In the genomic region with DNA sequence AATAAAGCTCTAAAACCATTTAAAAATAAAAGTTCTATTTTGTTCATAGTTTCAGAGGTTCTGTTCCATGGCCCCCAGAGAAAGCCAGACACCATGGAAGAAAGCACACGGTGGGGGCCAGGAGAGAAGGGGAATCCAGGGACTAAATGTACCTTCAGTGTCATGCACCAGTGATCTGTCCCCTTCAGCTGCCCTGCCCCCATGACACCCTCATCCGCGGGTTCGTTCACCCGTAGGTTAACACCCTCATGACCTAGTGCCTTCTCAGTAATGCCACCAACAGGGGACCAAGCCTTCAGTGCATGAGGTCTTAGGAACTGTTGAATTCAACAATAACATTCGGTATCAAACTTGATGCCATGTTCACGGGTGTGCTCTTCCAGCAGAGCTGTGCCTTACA, we compare ENCODE assay signal across 24 mouse cellular contexts. TPM values are rescaled to one million over a fixed set of nuclear protein-coding genes. Genes with fewer than 3 reads are reported as not detected.
"Had no signal": no experiment of that assay in that cellular context is flagged by ENCODE, and none has a peak within 500 bp of the region (broad histone marks: within the 10 kb centered on the region; RNA-seq: fewer than 3 reads in every experiment).

No protein-coding gene starts in this region.

- H3K4me3 ChIP-seq: lung, embryonic 15.5 days; midbrain, embryonic 13.5 days; midbrain, embryonic 15.5 days; neural tube, embryonic 12.5 days; stomach, embryonic 15.5 days had no signal

- ATAC-seq: liver, postnatal 0 days; lung, postnatal 0 days; midbrain, embryonic 13.5 days; midbrain, embryonic 15.5 days had no signal

- DNase-seq: liver, postnatal 0 days; lung, adult 2 months; lung, postnatal 14 days; lung, postnatal 36 days; right cerebral cortex, postnatal 14 days; thymus, adult 2 months; thymus, postnatal 25 days; thymus, postnatal 4 days had no signal

- H3K36me3 ChIP-seq: lung, embryonic 15.5 days; midbrain, embryonic 13.5 days; midbrain, embryonic 15.5 days; neural tube, embryonic 12.5 days; stomach, embryonic 15.5 days had no signal

- H3K27me3 ChIP-seq: lung, embryonic 15.5 days; midbrain, embryonic 13.5 days; midbrain, embryonic 15.5 days; neural tube, embryonic 12.5 days; stomach, embryonic 15.5 days had no signal

- H3K4me2 ChIP-seq: lung, embryonic 15.5 days; midbrain, embryonic 11.5 days; midbrain, embryonic 13.5 days; midbrain, embryonic 15.5 days; neural tube, embryonic 12.5 days; stomach, embryonic 15.5 days had no signal

- H3K9me3 ChIP-seq: lung, embryonic 15.5 days; midbrain, embryonic 13.5 days; midbrain, embryonic 15.5 days; neural tube, embryonic 12.5 days; stomach, embryonic 15.5 days had no signal

- H3K4me1 ChIP-seq: lung, embryonic 15.5 days; midbrain, embryonic 13.5 days; midbrain, embryonic 15.5 days; neural tube, embryonic 12.5 days; stomach, embryonic 15.5 days had no signal

- H3K27ac ChIP-seq: lung, embryonic 15.5 days; macrophage; midbrain, embryonic 13.5 days; midbrain, embryonic 15.5 days; neural tube, embryonic 12.5 days; stomach, embryonic 15.5 days; stomach, postnatal 0 days had no signal

- H3K9ac ChIP-seq: liver, postnatal 0 days; lung, embryonic 15.5 days; midbrain, embryonic 13.5 days; midbrain, embryonic 15.5 days; neural tube, embryonic 12.5 days; stomach, embryonic 15.5 days had no signal

RNA-seq across cellular contexts. Expression of a gene that starts 43.5 kb away (rescaled TPM):
- total RNA-seq: megakaryocyte progenitor cell, adult 5-6 weeks; midbrain, postnatal 0 days; monocyte, adult 5-6 weeks; neutrophil, adult 5-6 weeks had no signal
- polyA plus RNA-seq: liver, postnatal 0 days; lung, adult 2 months; lung, embryonic 15.5 days; lung, postnatal 0 days; macrophage; midbrain, embryonic 13.5 days; midbrain, embryonic 15.5 days; midbrain, postnatal 0 days; neural tube, embryonic 12.5 days; neural tube, embryonic 14.5 days; spleen, adult 2 months; stomach, embryonic 15.5 days; stomach, postnatal 0 days; thymus, adult 2 months; urinary bladder, adult 2 months had no signal

RNA-seq across cellular contexts. Expression of a gene that starts 44.8 kb away (rescaled TPM):
- polyA plus RNA-seq: liver, postnatal 0 days; lung, embryonic 15.5 days; macrophage; midbrain, embryonic 11.5 days; midbrain, embryonic 13.5 days; midbrain, embryonic 15.5 days; midbrain, postnatal 0 days; neural tube, embryonic 12.5 days; neural tube, embryonic 14.5 days; spleen, adult 2 months; stomach, embryonic 15.5 days; stomach, postnatal 0 days; urinary bladder, adult 2 months had no signal

RNA-seq across cellular contexts. Expression of a gene that starts 46.8 kb away (rescaled TPM):
- total RNA-seq: megakaryocyte progenitor cell, adult 5-6 weeks; midbrain, postnatal 0 days; monocyte, adult 5-6 weeks; neutrophil, adult 5-6 weeks had no signal
- polyA plus RNA-seq: liver, postnatal 0 days; lung, adult 2 months; lung, embryonic 15.5 days; lung, postnatal 0 days; macrophage; midbrain, embryonic 15.5 days; midbrain, postnatal 0 days; neural tube, embryonic 12.5 days; neural tube, embryonic 14.5 days; spleen, adult 2 months; stomach, embryonic 15.5 days; stomach, postnatal 0 days; urinary bladder, adult 2 months had no signal
